22 mouse cellular contexts compared by ENCODE assay signal in genomic region chr6:39334873-39335272, GRCm38 (mm10). TPM values are rescaled to one million over a fixed set of nuclear protein-coding genes. Genes with fewer than 3 reads are reported as not detected.
DNase-seq lines count a peak whose midpoint lies in the region; ATAC-seq lines count a peak whose summit lies in the region.
"Had no signal": no experiment of that assay in that cellular context is flagged by ENCODE, and none has a peak within 500 bp of the region (broad histone marks: within the 10 kb centered on the region; RNA-seq: fewer than 3 reads in every experiment).

No protein-coding gene starts in this region.

- no peak overlapping the region for H3K9ac ChIP-seq in midbrain, embryonic 11.5 days (ENCODE audit: low read length)
- H3K9ac ChIP-seq in midbrain, embryonic 14.5 days (replicated peaks; ENCODE audit: low read length), result no peak overlapping the region
- no peak overlapping the region for H3K9ac ChIP-seq in neural tube, embryonic 15.5 days (replicated peaks)
- H3K9ac ChIP-seq: heart, embryonic 13.5 days; hindbrain, embryonic 13.5 days; kidney, embryonic 15.5 days; midbrain, embryonic 12.5 days; neural tube, embryonic 13.5 days; stomach, embryonic 15.5 days had no signal

- H3K27ac ChIP-seq in midbrain, embryonic 11.5 days (ENCODE audit: low read depth, low read length), result no peak overlapping the region
- no peak overlapping the region for H3K27ac ChIP-seq in midbrain, embryonic 14.5 days (replicated peaks; ENCODE audit: low read depth, low read length)
- no peak overlapping the region for H3K27ac ChIP-seq in neural tube, embryonic 15.5 days (replicated peaks)
- H3K27ac ChIP-seq: gastrocnemius, adult 2 months; heart, embryonic 13.5 days; hindbrain, embryonic 13.5 days; kidney, embryonic 15.5 days; midbrain, embryonic 12.5 days; neural tube, embryonic 13.5 days; stomach, embryonic 15.5 days had no signal

- peak; percentile 35 for DNase-seq in CD4-positive, CD25-positive, alpha-beta regulatory T cell, adult 2 months (ENCODE audit: low read depth, low spot score)
- peak; percentile 31 for DNase-seq in midbrain, embryonic 11.5 days (ENCODE audit: low spot score, missing footprints)
- DNase-seq in midbrain, embryonic 14.5 days, result no peak
- peak; percentile 43 for DNase-seq in induced T-regulatory cell, adult 2 months (ENCODE audit: low read depth)
- DNase-seq in gastrocnemius, adult 8-10 months (ENCODE audit: low spot score in 2 of 2), result no peak
- no peak for DNase-seq in right cerebral cortex, postnatal 10 days (ENCODE audit: low spot score in 2 of 2)
- DNase-seq: adrenal gland, postnatal 36 days; cerebellum, adult 11-12 months; cerebellum, postnatal 25 days; embryo, embryonic 11 days; gastrocnemius, adult 2 months; lung, adult 18-20 months had no signal

- H3K4me3 ChIP-seq in midbrain, embryonic 11.5 days (ENCODE audit: low read depth, low read length), result no peak overlapping the region
- H3K4me3 ChIP-seq in midbrain, embryonic 14.5 days (replicated peaks; ENCODE audit: low read depth, low read length), result no peak overlapping the region
- H3K4me3 ChIP-seq in neural tube, embryonic 15.5 days (replicated peaks), result no peak overlapping the region
- H3K4me3 ChIP-seq: gastrocnemius, adult 2 months; heart, embryonic 13.5 days; hindbrain, embryonic 13.5 days; kidney, embryonic 15.5 days; midbrain, embryonic 12.5 days; neural tube, embryonic 13.5 days; stomach, embryonic 15.5 days had no signal

- H3K36me3 ChIP-seq in midbrain, embryonic 11.5 days (ENCODE audit: control insufficient read depth, insufficient read depth, low read length), result peaks cover 7% of the 10 kb centered on the region
- H3K36me3 ChIP-seq in midbrain, embryonic 14.5 days (ENCODE audit: control insufficient read depth, insufficient read depth, low read length), result peaks cover 61% of the 10 kb centered on the region
- H3K36me3 ChIP-seq in neural tube, embryonic 15.5 days, result peaks cover 48% of the 10 kb centered on the region

- no peak overlapping the region for H3K4me2 ChIP-seq in midbrain, embryonic 11.5 days
- H3K4me2 ChIP-seq in midbrain, embryonic 14.5 days (ENCODE audit: low read length), result no peak overlapping the region
- no peak overlapping the region for H3K4me2 ChIP-seq in neural tube, embryonic 15.5 days
- H3K4me2 ChIP-seq: heart, embryonic 13.5 days; hindbrain, embryonic 13.5 days; kidney, embryonic 15.5 days; midbrain, embryonic 12.5 days; neural tube, embryonic 13.5 days; stomach, embryonic 15.5 days had no signal

- ATAC-seq in CD4-positive, CD25-positive, alpha-beta regulatory T cell, adult 4 months, result no peak
- no peak for ATAC-seq in midbrain, embryonic 11.5 days (ENCODE audit: low FRiP score)
- ATAC-seq in midbrain, embryonic 14.5 days (ENCODE audit: low FRiP score, low TSS enrichment), result no peak
- no peak for ATAC-seq in neural tube, embryonic 15.5 days (ENCODE audit: low FRiP score)

- H3K27me3 ChIP-seq in midbrain, embryonic 11.5 days (ENCODE audit: control insufficient read depth, insufficient read depth, low read length), result no peaks in the 10 kb centered on the region
- no peaks in the 10 kb centered on the region for H3K27me3 ChIP-seq in midbrain, embryonic 14.5 days (ENCODE audit: control insufficient read depth, insufficient read depth, low read length)
- no peaks in the 10 kb centered on the region for H3K27me3 ChIP-seq in neural tube, embryonic 15.5 days (replicated peaks)
- H3K27me3 ChIP-seq: heart, embryonic 13.5 days; hindbrain, embryonic 13.5 days; kidney, embryonic 15.5 days; midbrain, embryonic 12.5 days; neural tube, embryonic 13.5 days; stomach, embryonic 15.5 days had no signal

- H3K9me3 ChIP-seq in midbrain, embryonic 11.5 days (ENCODE audit: control insufficient read depth, low read length), result no peaks in the 10 kb centered on the region
- H3K9me3 ChIP-seq in midbrain, embryonic 14.5 days (ENCODE audit: control insufficient read depth, low read length), result no peaks in the 10 kb centered on the region
- H3K9me3 ChIP-seq in neural tube, embryonic 15.5 days (replicated peaks), result no peaks in the 10 kb centered on the region
- H3K9me3 ChIP-seq: heart, embryonic 13.5 days; hindbrain, embryonic 13.5 days; kidney, embryonic 15.5 days; midbrain, embryonic 12.5 days; neural tube, embryonic 13.5 days; stomach, embryonic 15.5 days had no signal

- WGBS in midbrain, embryonic 11.5 days, result 92% methylated on average over 3 of the region's 3 CpGs
- WGBS in midbrain, embryonic 14.5 days, result 93% methylated on average over 3 of the region's 3 CpGs
- WGBS in neural tube, embryonic 15.5 days, result 91% methylated on average over 3 of the region's 3 CpGs

- H3K4me1 ChIP-seq in midbrain, embryonic 11.5 days (ENCODE audit: control insufficient read depth, insufficient read depth, low read length), result no peaks in the 10 kb centered on the region
- H3K4me1 ChIP-seq in midbrain, embryonic 14.5 days (ENCODE audit: control insufficient read depth, insufficient read depth, low read length), result no peaks in the 10 kb centered on the region
- H3K4me1 ChIP-seq in neural tube, embryonic 15.5 days, result no peaks in the 10 kb centered on the region
- H3K4me1 ChIP-seq: heart, embryonic 13.5 days; hindbrain, embryonic 13.5 days; midbrain, embryonic 12.5 days; neural tube, embryonic 13.5 days; stomach, embryonic 15.5 days had no signal

RNA-seq across cellular contexts. Expression of gene Slc37a3, which starts 42.6 kb away (rescaled TPM):
- 10 to 100 TPM; 37.0 to 55.1 TPM for polyA plus RNA-seq in CD4-positive, CD25-positive, alpha-beta regulatory T cell, adult 4 months (2017; shearing (Covaris generic))
- polyA plus RNA-seq in midbrain, embryonic 11.5 days (2014; fragmentation: Nextera tagmentation; extraction: Ambion mirVana), result 43.6 and 50.7 TPM in 2 replicates
- polyA plus RNA-seq in midbrain, embryonic 14.5 days (2014; fragmentation: Nextera tagmentation; extraction: Ambion mirVana), result 58.4 and 69.3 TPM in 2 replicates
- 10 to 100 TPM; 12.1 to 18.0 (median 12.7) TPM for total RNA-seq in gastrocnemius, adult 8-10 months (2022)
- polyA plus RNA-seq in neural tube, embryonic 15.5 days (2015; fragmentation: Nextera tagmentation; extraction: Ambion mirVana), result 52.6 and 53.1 TPM in 2 replicates

RNA-seq across cellular contexts. Expression of gene Rab19, which starts 46.1 kb away (rescaled TPM):
- 10 to 100 TPM; 65.0 to 65.3 TPM for polyA plus RNA-seq in CD4-positive, CD25-positive, alpha-beta regulatory T cell, adult 4 months (2017; shearing (Covaris generic))
- 0.23 and 0.30 TPM in 2 replicates for polyA plus RNA-seq in midbrain, embryonic 11.5 days (2014; fragmentation: Nextera tagmentation; extraction: Ambion mirVana)
- polyA plus RNA-seq in midbrain, embryonic 14.5 days (2014; fragmentation: Nextera tagmentation; extraction: Ambion mirVana), result 0.17 TPM in 1 of 2 replicates, not detected in the other
- total RNA-seq in gastrocnemius, adult 8-10 months (2022), result under 1 TPM in 1 of 4 experiments, not detected in 3; 0.18 TPM
- 0.09 and 1.9 TPM in 2 replicates for polyA plus RNA-seq in neural tube, embryonic 15.5 days (2015; fragmentation: Nextera tagmentation; extraction: Ambion mirVana)
- total RNA-seq: layer of hippocampus, postnatal 25 days; left cerebral cortex, postnatal 25 days had no signal
- polyA plus RNA-seq: neural tube, embryonic 13.5 days had no signal

Comparison
In these comparisons a context has a peak if more than half of its experiments do, and no peak if none do; other contexts are left out.
1. DNase-seq: peak in CD4-positive, CD25-positive, alpha-beta regulatory T cell, adult 2 months (single experiment), midbrain, embryonic 11.5 days (single experiment) and induced T-regulatory cell, adult 2 months (single experiment); none in midbrain, embryonic 14.5 days (single experiment), gastrocnemius, adult 8-10 months (0 of 2) and right cerebral cortex, postnatal 10 days (0 of 2).
2. RNA of gene Rab19, which starts 46.1 kb away (polyA plus RNA-seq): 65.0 to 65.3 TPM in CD4-positive, CD25-positive, alpha-beta regulatory T cell, adult 4 months; 0.23 to 0.30 TPM in midbrain, embryonic 11.5 days, 0.17 TPM in midbrain, embryonic 14.5 days and 0.09 to 1.9 TPM in neural tube, embryonic 15.5 days; every median in the first group is over 10 times any median in the second.